Mouse (Mus musculus) neural tube, embryonic 10.5 days (tissue): ENCODE measurements around the gene Parp16.
"Not testable (repeated sequence)": the region's sequence is repeated elsewhere in the genome, so short reads cannot be mapped to it uniquely, and the experiment has no call there.

Experiments used
- DNase-seq: peaks from one replicate; pipeline ENCODE4 v3.0.0-alpha.2; 2017; ENCODE audit warnings: low spot score; ENCODE audit errors: extremely low spot score

Parp16 gene

GRCm38 (mm10) chr9:65239731-65240130 is 44.6 kb downstream of the Parp16 start:
- DNase-seq = no peak

GRCm38 (mm10) chr9:65240587-65240986 is 45.4 kb downstream of the Parp16 start:
- DNase-seq = no peak

GRCm38 (mm10) chr9:65241973-65242372 is 46.8 kb downstream of the Parp16 start:
- DNase-seq = no peak

GRCm38 (mm10) chr9:65243249-65243648 is 48.1 kb downstream of the Parp16 start:
- no peak for DNase-seq

GRCm38 (mm10) chr9:65244036-65244806 is 49.1 kb downstream of the Parp16 start:
- DNase-seq = no peak

- no peak for DNase-seq
Measured at GRCm38 (mm10) chr9:65247502-65248376, 52.6 kb downstream of the Parp16 start.

GRCm38 (mm10) chr9:65248377-65248690 is 53.2 kb downstream of the Parp16 start:
- DNase-seq = no peak

GRCm38 (mm10) chr9:65252026-65252425 is 56.9 kb downstream of the Parp16 start:
- no peak for DNase-seq

GRCm38 (mm10) chr9:65255906-65256600 is 60.9 kb downstream of the Parp16 start:
- DNase-seq = no peak

- DNase-seq = no peak
Measured at GRCm38 (mm10) chr9:65257218-65257910, 62.2 kb downstream of the Parp16 start.

GRCm38 (mm10) chr9:65259366-65259765 is 64.2 kb downstream of the Parp16 start:
- no peak for DNase-seq

- DNase-seq = no peak
Measured at GRCm38 (mm10) chr9:65261591-65262230, 66.6 kb downstream of the Parp16 start.

GRCm38 (mm10) chr9:65262641-65263120 is 67.5 kb downstream of the Parp16 start:
- no peak for DNase-seq

GRCm38 (mm10) chr9:65264959-65265358 is 69.8 kb downstream of the Parp16 start, which contains the start of gene Cilp:
Gene Cilp (plus strand): TSS chr9:65265180.
- DNase-seq = no peak

GRCm38 (mm10) chr9:65267742-65268515 is 72.8 kb downstream of the Parp16 start:
- DNase-seq = no peak

GRCm38 (mm10) chr9:65273048-65273809 is 78.1 kb downstream of the Parp16 start:
- DNase-seq = no peak

- DNase-seq = no peak
Measured at GRCm38 (mm10) chr9:65273873-65274272, 78.7 kb downstream of the Parp16 start.

- not testable (repeated sequence) for DNase-seq
Measured at GRCm38 (mm10) chr9:65274851-65275250, 79.7 kb downstream of the Parp16 start.
